Mouse (Mus musculus) adrenal gland, postnatal 4 days (tissue): ENCODE data around the gene Hoxa5. TPM values are rescaled to one million over a fixed set of nuclear protein-coding genes. Genes with fewer than 3 reads are reported as not detected.

Experiments used
- DNase-seq, 2 experiments: peaks; one replicate each; pipeline ENCODE4 v3.0.0; 2021 to 2022; ENCODE audit warnings: low spot score in 2 of 2, mixed read lengths in 2 of 2
- total RNA-seq, 2 experiments: library from RNA; stranded (reverse); gene quantifications; 2 replicates each; pipeline ENCODE4 v1.2.3; 2021

The Hoxa5 gene
- total RNA-seq, 2 experiments from 2014 or later: 25.9 TPM

- DNase-seq: no peak
These were observed 23.3 kb upstream of the Hoxa5 start for GRCm38 (mm10) chr6:52227470-52228222.

GRCm38 (mm10) chr6:52226569-52227257 is 22.3 kb upstream of the Hoxa5 start:
- no peak for DNase-seq

- DNase-seq: no peak
These were observed 21.5 kb upstream of the Hoxa5 start for GRCm38 (mm10) chr6:52225612-52226568.

- no peak for DNase-seq
These were observed 20.7 kb upstream of the Hoxa5 start for GRCm38 (mm10) chr6:52224895-52225611.

- no peak for DNase-seq
These were observed 19.8 kb upstream of the Hoxa5 start for GRCm38 (mm10) chr6:52223939-52224760.

- no peak for DNase-seq
These were observed 18.3 kb upstream of the Hoxa5 start for GRCm38 (mm10) chr6:52222729-52223128.

- DNase-seq: no peak
These were observed 17.8 kb upstream of the Hoxa5 start for GRCm38 (mm10) chr6:52221993-52222685.

- DNase-seq: peak; percentile 76 to 80
These were observed 17.1 kb upstream of the Hoxa5 start, which contains the start of gene Hoxa7 for GRCm38 (mm10) chr6:52221337-52221992. TSS of gene Hoxa7 (minus strand) at chr6:52221854.

GRCm38 (mm10) chr6:52220865-52221310 is 16.5 kb upstream of the Hoxa5 start:
- no peak for DNase-seq

- DNase-seq: no peak
These were observed 15.8 kb upstream of the Hoxa5 start for GRCm38 (mm10) chr6:52220003-52220864.

GRCm38 (mm10) chr6:52219234-52219942 is 15.0 kb upstream of the Hoxa5 start:
- no peak for DNase-seq

GRCm38 (mm10) chr6:52218643-52219215 is 14.3 kb upstream of the Hoxa5 start:
- no peak for DNase-seq

GRCm38 (mm10) chr6:52217895-52218642 is 13.7 kb upstream of the Hoxa5 start:
- DNase-seq: no peak

GRCm38 (mm10) chr6:52217459-52217768 is 13.0 kb upstream of the Hoxa5 start:
- peak; percentile 64 to 66 for DNase-seq

- peak in 1 of 2 experiments; percentile 12 for DNase-seq
These were observed 12.5 kb upstream of the Hoxa5 start for GRCm38 (mm10) chr6:52216691-52217458.
